Mouse (Mus musculus) lung, adult 2 months (tissue): Measurements from ENCODE around the gene Ms4a12.

Experiments
- CTCF ChIP-seq: fragments of 200-500 bp; IDR thresholded peaks from 2 replicates; pipeline ENCODE4 v1.5.1; 2011; ENCODE audit warnings: mild to moderate bottlenecking, low read length, control low read depth; ENCODE audit not compliant: insufficient read depth
- POLR2A ChIP-seq: fragments of 200-500 bp; IDR thresholded peaks from 2 replicates; pipeline ENCODE4 v1.6.1; 2011; ENCODE audit warnings: low read depth, mild to moderate bottlenecking, control low read depth, low read length, borderline replicate concordance; ENCODE audit errors: extremely low read depth

DNA sequence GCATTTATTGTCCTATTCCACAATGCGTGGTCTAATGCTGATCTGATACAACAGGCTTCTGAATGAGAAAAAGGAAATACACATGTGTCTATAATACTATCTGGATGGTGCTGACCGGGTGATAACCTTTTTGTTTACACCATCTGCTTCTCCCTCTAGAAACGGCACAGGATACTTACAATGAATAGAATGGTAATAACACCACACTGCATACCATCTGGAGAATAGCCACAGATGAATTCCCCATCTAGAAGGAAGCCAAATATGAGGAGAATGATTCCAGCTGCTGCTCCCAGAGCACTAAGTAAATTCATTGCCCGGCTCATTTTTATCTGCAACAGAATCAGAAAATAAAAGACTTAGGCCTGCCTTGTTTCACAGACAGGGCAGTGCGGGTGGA lies 44.2 kb upstream of the Ms4a12 start:
- TF ChIP-seq POLR2A, result no peak
- no peak for TF ChIP-seq CTCF
